Mouse (Mus musculus): ENCODE results near the gene Trat1.

GRCm38 (mm10) chr16:48701896-48702295 is 69.9 kb downstream of the Trat1 start:
- TF ChIP-seq CTCF (IDR thresholded peaks at IDR 0.05; ENCODE audit: borderline replicate concordance, insufficient read depth, low read length) (no peak), POLR2A (IDR thresholded peaks at IDR 0.05; ENCODE audit: low read depth, low read length) (no peak)
